Mouse (Mus musculus): ENCODE measurements around the gene Jpt1. TPM values are rescaled to one million over a fixed set of nuclear protein-coding genes. Genes with fewer than 3 reads are reported as not detected.

Jpt1 gene
- polyA plus RNA-seq (2012) = 82.3 and 86.6 TPM in 2 replicates

DNA sequence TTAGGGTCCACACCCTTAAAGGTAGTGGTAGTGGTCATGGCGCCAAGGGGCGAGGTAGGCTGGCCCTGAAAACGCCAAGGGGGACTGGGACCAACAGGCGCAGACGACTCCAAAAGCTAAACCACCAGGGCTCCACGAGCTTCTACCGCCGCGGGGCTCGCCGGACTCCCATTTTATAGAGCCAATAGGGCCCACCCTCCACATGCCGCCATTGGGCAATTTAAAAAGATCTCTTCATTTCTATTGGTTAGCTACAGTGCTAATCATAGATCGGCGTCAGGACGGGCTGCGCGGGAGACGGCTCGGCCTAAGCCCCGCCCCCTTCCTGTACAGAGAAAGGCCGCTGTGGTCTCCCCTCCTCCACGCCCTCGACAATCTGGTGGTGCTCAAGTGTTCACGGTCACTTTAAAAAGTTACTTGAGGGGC lies at the start of gene Jpt1:
Gene Jpt1, minus strand, starts transcription at position 150 of the 426 bp plus-strand sequence.
- Histone ChIP-seq H3K36me3 (ENCODE audit: control insufficient read depth) (peaks cover 10% of the 10 kb centered on the region), H3K4me1 (ENCODE audit: control insufficient read depth) (peaks cover 56% of the 10 kb centered on the region), H3K27me3 (ENCODE audit: control insufficient read depth) (no peaks in the 10 kb centered on the region), H3K9me3 (ENCODE audit: control insufficient read depth, low read length) (no peaks in the 10 kb centered on the region), H3K4me3 (replicated peaks) (peak within 1 kb of the TSS; percentile 85)
- no peak for TF ChIP-seq GATA1 (IDR thresholded peaks at IDR 0.05; ENCODE audit: low read length)
- no peak for TF ChIP-seq TAL1 (IDR thresholded peaks at IDR 0.05; ENCODE audit: low read length)

DNA sequence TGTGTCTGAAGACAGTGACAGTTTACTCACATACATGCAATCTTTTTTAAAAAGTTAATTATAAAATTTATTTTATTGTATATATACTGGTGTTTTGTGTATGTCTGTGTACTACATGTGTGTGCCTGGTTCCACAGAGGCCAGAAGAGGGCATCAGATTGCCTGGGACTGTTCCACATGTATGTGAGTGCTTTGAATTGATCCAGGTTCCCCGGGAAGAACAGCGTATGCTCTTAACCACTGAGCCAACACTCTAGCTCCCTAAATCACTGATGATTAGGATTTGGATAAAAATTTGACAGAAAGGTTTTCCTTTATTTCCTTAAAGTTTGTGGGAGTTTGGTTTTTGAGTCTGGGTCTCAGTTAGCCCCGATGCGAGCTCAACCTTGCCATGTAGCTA lies 49.2 kb upstream of the Jpt1 start:
- TF ChIP-seq GATA1 (IDR thresholded peaks at IDR 0.05; ENCODE audit: low read length) (no peak), TAL1 (IDR thresholded peaks at IDR 0.05; ENCODE audit: low read length) (no peak)
- Histone ChIP-seq H3K4me1 (ENCODE audit: control insufficient read depth) (peaks cover 45% of the 10 kb centered on the region), H3K27me3 (ENCODE audit: control insufficient read depth) (no peaks in the 10 kb centered on the region), H3K36me3 (ENCODE audit: control insufficient read depth) (peaks cover 31% of the 10 kb centered on the region), H3K9me3 (ENCODE audit: control insufficient read depth, low read length) (no peaks in the 10 kb centered on the region), H3K4me3 (replicated peaks) (peak overlapping the region; percentile 99)

DNA sequence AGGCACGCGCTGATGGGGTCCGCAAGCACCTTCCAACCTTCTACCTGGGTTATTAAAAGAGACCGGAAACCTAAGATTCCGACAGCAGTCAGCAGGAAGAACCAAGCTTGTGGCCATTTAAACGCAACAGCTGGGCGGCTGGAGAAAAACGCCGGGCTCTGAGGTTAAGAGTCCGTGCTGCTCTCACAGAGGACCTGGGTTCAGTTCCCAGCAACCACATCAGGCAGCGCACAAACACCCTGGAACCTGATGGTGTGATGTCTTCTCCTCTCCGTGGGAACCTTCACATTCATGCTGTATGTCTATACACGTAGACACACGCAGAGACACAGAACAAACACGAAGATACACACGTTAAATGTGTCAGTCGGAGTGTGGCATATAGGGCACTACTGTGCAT lies 41.5 kb upstream of the Jpt1 start:
- H3K36me3 ChIP-seq (ENCODE audit: control insufficient read depth) = no peaks in the 10 kb centered on the region
- H3K27me3 ChIP-seq (ENCODE audit: control insufficient read depth) = no peaks in the 10 kb centered on the region
- H3K4me1 ChIP-seq (ENCODE audit: control insufficient read depth) = peaks cover 10% of the 10 kb centered on the region
- TF ChIP-seq TAL1 (IDR thresholded peaks at IDR 0.05; ENCODE audit: low read length) = no peak
- TF ChIP-seq GATA1 (IDR thresholded peaks at IDR 0.05; ENCODE audit: low read length) = no peak
- H3K4me3 ChIP-seq (replicated peaks) = no peak overlapping the region
- no peaks in the 10 kb centered on the region for H3K9me3 ChIP-seq (ENCODE audit: control insufficient read depth, low read length)

DNA sequence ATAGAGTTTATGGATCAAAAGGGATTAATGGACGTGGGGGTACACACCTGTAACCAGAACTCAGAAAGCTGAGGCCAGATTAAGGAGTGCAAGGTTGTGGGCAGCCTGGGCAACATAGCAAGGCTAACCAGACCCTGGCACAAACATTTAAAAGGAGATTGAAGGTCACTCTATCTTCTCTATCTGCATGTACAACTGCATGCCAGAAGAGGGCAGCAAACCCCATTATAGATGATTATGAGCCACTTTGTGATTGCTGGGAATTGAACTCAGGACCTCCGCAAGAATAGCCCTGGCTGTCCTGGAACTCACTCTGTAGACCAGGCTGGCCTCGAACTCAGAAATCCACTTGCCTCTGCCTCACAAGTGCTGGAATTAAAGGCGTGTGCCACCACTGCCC lies 38.6 kb upstream of the Jpt1 start:
- Histone ChIP-seq H3K4me1 (ENCODE audit: control insufficient read depth) (no peaks in the 10 kb centered on the region; the same call in 1 of the 2 replicates), H3K36me3 (ENCODE audit: control insufficient read depth) (no peaks in the 10 kb centered on the region), H3K4me3 (replicated peaks) (no peak overlapping the region), H3K9me3 (ENCODE audit: control insufficient read depth, low read length) (no peaks in the 10 kb centered on the region), H3K27me3 (ENCODE audit: control insufficient read depth) (no peaks in the 10 kb centered on the region)
- TF ChIP-seq TAL1 (IDR thresholded peaks at IDR 0.05; ENCODE audit: low read length) = no peak
- TF ChIP-seq GATA1 (IDR thresholded peaks at IDR 0.05; ENCODE audit: low read length) = no peak

DNA sequence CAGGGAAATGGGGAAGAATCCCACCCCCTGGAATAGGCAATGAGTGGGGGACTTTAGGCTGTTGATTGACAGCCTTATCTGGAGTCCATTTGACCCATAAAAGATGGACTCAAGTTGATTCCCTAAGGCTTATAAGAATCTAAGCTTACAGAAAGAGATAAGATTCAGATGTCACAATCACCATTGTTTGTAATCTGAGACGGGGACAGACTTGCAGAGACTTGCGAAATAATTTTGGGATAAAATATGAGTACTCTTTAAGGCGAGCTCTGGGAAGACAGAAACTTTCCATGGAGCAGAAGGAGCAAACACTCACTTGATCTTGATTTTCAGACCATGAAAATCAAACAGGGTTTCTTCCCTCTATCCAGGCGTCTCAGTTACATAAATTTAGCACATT lies 29.4 kb upstream of the Jpt1 start:
- no peaks in the 10 kb centered on the region for H3K36me3 ChIP-seq (ENCODE audit: control insufficient read depth)
- peaks cover 32% of the 10 kb centered on the region for H3K27me3 ChIP-seq (ENCODE audit: control insufficient read depth)
- TF ChIP-seq TAL1 (IDR thresholded peaks at IDR 0.05; ENCODE audit: low read length) (no peak), GATA1 (IDR thresholded peaks at IDR 0.05; ENCODE audit: low read length) (no peak)
- no peaks in the 10 kb centered on the region; the same call in 1 of the 2 replicates for H3K4me1 ChIP-seq (ENCODE audit: control insufficient read depth)
- H3K4me3 ChIP-seq (replicated peaks) = no peak overlapping the region
- H3K9me3 ChIP-seq (ENCODE audit: control insufficient read depth, low read length) = no peaks in the 10 kb centered on the region

DNA sequence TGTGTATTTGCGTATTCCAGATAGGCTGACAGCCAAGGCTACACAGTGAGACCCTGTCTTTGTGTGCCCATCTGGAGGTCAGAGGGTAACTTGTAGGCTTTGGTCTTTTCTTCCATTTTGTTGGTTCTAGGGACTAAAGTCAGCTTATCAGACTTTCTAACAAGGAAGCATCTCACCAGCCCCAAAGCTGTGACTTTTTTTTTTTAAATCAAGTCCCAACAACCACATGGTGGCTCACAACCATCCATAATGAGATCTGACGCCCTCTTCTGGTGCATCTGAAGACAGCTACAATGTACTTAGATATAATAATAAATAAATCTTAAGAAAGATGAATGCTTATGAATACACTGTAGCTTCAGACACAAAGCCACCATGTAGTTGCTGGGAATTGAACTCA lies 23.9 kb upstream of the Jpt1 start:
- peaks cover 32% of the 10 kb centered on the region for H3K4me1 ChIP-seq (ENCODE audit: control insufficient read depth)
- H3K36me3 ChIP-seq (ENCODE audit: control insufficient read depth) = peaks cover 18% of the 10 kb centered on the region
- H3K9me3 ChIP-seq (ENCODE audit: control insufficient read depth, low read length) = no peaks in the 10 kb centered on the region
- no peak for TF ChIP-seq TAL1 (IDR thresholded peaks at IDR 0.05; ENCODE audit: low read length)
- no peak for TF ChIP-seq GATA1 (IDR thresholded peaks at IDR 0.05; ENCODE audit: low read length)
- H3K27me3 ChIP-seq (ENCODE audit: control insufficient read depth) = peaks cover 12% of the 10 kb centered on the region
- H3K4me3 ChIP-seq (replicated peaks) = no peak overlapping the region

DNA sequence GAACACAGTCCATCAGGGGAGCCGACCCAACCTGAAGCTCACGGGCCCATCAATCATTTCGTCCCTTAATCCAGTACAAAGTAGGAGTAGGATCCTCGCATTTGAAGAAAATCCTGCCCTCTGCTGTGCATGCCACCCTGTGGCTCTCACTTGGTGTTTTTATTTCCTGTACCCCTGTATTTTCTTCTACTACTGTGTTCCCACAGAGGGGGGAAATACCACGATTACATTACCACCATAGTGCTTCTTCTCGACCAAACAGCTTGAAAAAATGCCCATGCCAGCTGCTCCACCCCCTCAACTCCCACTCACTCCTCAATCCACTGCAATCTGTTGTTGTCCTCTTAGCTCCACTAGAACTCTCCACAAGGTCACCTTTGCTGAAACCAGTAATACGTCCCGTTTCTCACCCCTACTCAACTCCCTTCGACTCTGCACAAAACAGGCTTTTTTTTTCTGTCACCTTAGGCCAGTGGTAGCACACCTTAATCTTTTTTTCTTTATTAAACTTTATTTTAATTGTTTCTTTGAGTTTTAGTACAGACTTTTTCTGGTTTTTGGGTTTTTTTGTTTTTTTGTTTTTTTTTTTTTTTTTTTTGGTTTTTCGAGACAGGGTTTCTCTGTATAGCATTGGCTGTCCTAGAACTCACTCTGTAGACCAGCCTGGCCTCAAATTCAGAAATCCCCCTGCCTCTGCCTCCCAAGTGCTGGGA lies 22.8 kb upstream of the Jpt1 start:
- Histone ChIP-seq H3K27me3 (ENCODE audit: control insufficient read depth) (peaks cover 2% of the 10 kb centered on the region), H3K4me3 (replicated peaks) (peak overlapping the region; percentile 74), H3K36me3 (ENCODE audit: control insufficient read depth) (peaks cover 28% of the 10 kb centered on the region), H3K4me1 (ENCODE audit: control insufficient read depth) (peaks cover 37% of the 10 kb centered on the region), H3K9me3 (ENCODE audit: control insufficient read depth, low read length) (no peaks in the 10 kb centered on the region)
- TF ChIP-seq TAL1 (IDR thresholded peaks at IDR 0.05; ENCODE audit: low read length) = no peak
- TF ChIP-seq GATA1 (IDR thresholded peaks at IDR 0.05; ENCODE audit: low read length) = no peak

DNA sequence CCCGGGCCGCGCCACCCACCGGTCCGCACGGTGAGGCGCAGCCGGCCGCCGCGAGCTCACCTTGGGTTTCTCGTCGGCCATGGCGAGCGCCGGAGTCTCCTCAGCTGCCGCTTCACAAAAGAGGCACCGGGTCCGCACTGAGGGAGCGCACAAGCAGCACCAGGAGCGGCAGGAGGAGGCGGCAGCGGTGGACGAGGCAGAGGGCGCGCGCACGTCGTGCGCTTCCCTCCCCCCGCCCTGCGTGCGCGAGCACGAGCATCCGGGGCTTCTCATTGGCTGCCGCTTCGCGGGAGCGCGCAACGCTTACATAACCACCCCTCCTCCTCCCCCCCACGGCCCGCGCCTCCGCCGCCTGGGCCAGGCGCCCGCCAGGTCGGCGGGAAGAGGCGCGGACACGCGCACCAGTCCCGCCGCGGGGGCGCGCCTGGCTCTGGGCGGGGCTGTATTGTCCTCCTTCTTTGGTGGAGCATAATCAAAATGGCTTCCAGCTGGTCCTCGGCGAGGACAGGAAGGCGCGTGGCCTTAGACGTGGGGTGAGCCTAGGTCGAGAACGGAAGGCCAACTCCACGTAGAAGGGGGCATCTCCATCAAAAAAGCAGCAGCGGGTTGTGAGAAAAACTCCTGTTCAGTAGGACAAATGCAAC lies 22.0 kb upstream of the Jpt1 start, which contains the start of gene Sumo2:
Gene Sumo2, minus strand, starts transcription at position 239 of the 644 bp plus-strand sequence.
- TF ChIP-seq GATA1 (IDR thresholded peaks at IDR 0.05; ENCODE audit: low read length) (no peak), TAL1 (IDR thresholded peaks at IDR 0.05; ENCODE audit: low read length) (no peak)
- H3K9me3 ChIP-seq (ENCODE audit: control insufficient read depth, low read length) = no peaks in the 10 kb centered on the region
- peaks cover 37% of the 10 kb centered on the region for H3K36me3 ChIP-seq (ENCODE audit: control insufficient read depth)

DNA sequence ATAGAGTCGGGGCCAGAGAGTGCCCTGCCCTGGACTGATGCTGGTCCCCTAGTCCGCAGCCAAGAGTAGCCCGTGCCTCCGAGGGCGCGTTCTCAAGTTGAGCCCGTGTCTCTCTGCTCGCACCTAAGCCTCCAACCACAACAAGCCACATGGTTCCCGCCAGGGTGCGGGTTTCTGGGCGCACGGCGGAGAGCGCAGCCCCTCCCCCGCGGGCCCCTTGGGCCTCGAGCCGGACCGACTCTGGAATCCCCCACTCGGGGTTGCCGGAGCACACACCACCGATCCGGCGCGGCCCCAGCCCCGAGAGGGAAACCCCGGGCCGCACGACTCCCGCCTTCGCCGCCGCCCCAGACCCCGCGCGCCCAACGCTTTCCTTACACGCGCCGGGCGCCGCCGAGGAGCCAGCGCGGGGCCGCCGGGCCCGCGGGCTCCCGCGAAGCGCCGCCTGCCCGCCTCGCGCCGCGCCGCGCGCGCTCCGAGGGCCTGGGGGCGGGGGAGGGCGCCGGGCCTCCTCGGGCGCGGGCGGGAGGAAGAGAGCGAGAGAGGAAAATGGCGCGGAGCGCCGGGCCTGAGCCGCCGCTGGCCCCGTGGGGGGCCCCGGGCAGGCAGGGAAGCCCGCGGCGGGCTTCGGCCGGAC lies 21.3 kb upstream of the Jpt1 start:
- Histone ChIP-seq H3K9me3 (ENCODE audit: control insufficient read depth, low read length) (no peaks in the 10 kb centered on the region), H3K27me3 (ENCODE audit: control insufficient read depth) (no peaks in the 10 kb centered on the region)
- no peak for TF ChIP-seq GATA1 (IDR thresholded peaks at IDR 0.05; ENCODE audit: low read length)
- no peak for TF ChIP-seq TAL1 (IDR thresholded peaks at IDR 0.05; ENCODE audit: low read length)

More for the DNA sequence above, 22.0 kb upstream of the Jpt1 start, which contains the start of gene Sumo2:
- Histone ChIP-seq H3K27me3 (ENCODE audit: control insufficient read depth) (no peaks in the 10 kb centered on the region), H3K4me1 (ENCODE audit: control insufficient read depth) (peaks cover 38% of the 10 kb centered on the region), H3K4me3 (replicated peaks) (peak within 1 kb of the TSS; percentile 74)

More for the DNA sequence above, 21.3 kb upstream of the Jpt1 start:
- H3K4me1 ChIP-seq (ENCODE audit: control insufficient read depth) = peaks cover 39% of the 10 kb centered on the region
- peak overlapping the region; percentile 74 for H3K4me3 ChIP-seq (replicated peaks)
- H3K36me3 ChIP-seq (ENCODE audit: control insufficient read depth) = peaks cover 40% of the 10 kb centered on the region
